Mouse (Mus musculus) liver, postnatal 0 days (tissue): ENCODE measurements around the gene Dcpp2. TPM values are rescaled to one million over a fixed set of nuclear protein-coding genes. Genes with fewer than 3 reads are reported as not detected.
"Not testable (repeated sequence)": the region's sequence is repeated elsewhere in the genome, so short reads cannot be mapped to it uniquely, and the experiment has no call there.

Experiments
- ATAC-seq: fragments of 200-750 bp; cut with Nextera tagmentation; 2 replicates; pipeline ENCODE4 v1.8.0; 2017; ENCODE audit warnings: mild to moderate bottlenecking, moderate library complexity
- DNase-seq: peaks from one replicate; pipeline ENCODE4 v3.0.0-alpha.2; 2016
- H3K27ac ChIP-seq: fragments of 300-500 bp; sonication (generic); 2 replicates; pipeline ENCODE4 v1.5.1; 2014; ENCODE audit warnings: antibody characterized with exemption, moderate library complexity, mild to moderate bottlenecking, low read depth
- H3K27me3 ChIP-seq: fragments of 300-500 bp; sonication (generic); 2 replicates; pipeline ENCODE4 v1.6.1; 2014; ENCODE audit warnings: low read length, control low read depth, mixed read lengths; ENCODE audit not compliant: insufficient read depth
- H3K36me3 ChIP-seq: fragments of 300-500 bp; sonication (generic); replicated peaks from 2 replicates; pipeline ENCODE4 v1.6.1; 2014; ENCODE audit warnings: mild to moderate bottlenecking, control low read depth, low read length, moderate library complexity, mixed read lengths; ENCODE audit not compliant: insufficient read depth
- H3K4me1 ChIP-seq: fragments of 300-500 bp; sonication (generic); 2 replicates; pipeline ENCODE4 v1.6.1; 2014; ENCODE audit warnings: antibody characterized with exemption, mild to moderate bottlenecking, control low read depth; ENCODE audit not compliant: insufficient read depth
- H3K4me2 ChIP-seq: fragments of 300-500 bp; sonication (generic); 2 replicates; pipeline ENCODE4 v1.6.1; 2014; ENCODE audit warnings: low read depth, mild to moderate bottlenecking, low read length, moderate library complexity, mixed read lengths
- H3K4me3 ChIP-seq: fragments of 300-500 bp; sonication (generic); 2 replicates; pipeline ENCODE4 v1.5.1; 2014; ENCODE audit warnings: low read depth, low read length
- H3K9ac ChIP-seq: fragments of 300-500 bp; sonication (generic); replicated peaks from 2 replicates; pipeline ENCODE4 v1.6.1; 2014; ENCODE audit warnings: mild to moderate bottlenecking, moderate library complexity
- H3K9me3 ChIP-seq: fragments of 300-500 bp; sonication (generic); 2 replicates; pipeline ENCODE4 v1.6.1; 2016; ENCODE audit warnings: mild to moderate bottlenecking, control low read depth, low read length, mixed read lengths
- CTCF ChIP-seq: sonication (generic); IDR thresholded peaks from 2 replicates; pipeline ENCODE4 v1.5.1; 2016; ENCODE audit warnings: antibody characterized with exemption, low read depth
- EP300 ChIP-seq: IDR thresholded peaks from 2 replicates; pipeline ENCODE4 v1.6.1; 2016; ENCODE audit warnings: antibody characterized with exemption, low read depth, mild to moderate bottlenecking
- WGBS: fragments of 180-500 bp; shearing (Covaris S2); extraction: QIAGEN DNeasy Blood & Tissue Kit; methylation state at CpG from one replicate; pipeline ENCODE4 v1.1.7; 2014; ENCODE audit not compliant: insufficient replicate concordance; 5-methylcytosine and 5-hydroxymethylcytosine counted together
- polyA plus RNA-seq: library from polyadenylated mRNA; unstranded; fragments of >200 nt; fragmentation: Nextera tagmentation; extraction: Ambion mirVana; gene quantifications from 2 replicates; pipeline ENCODE4 v1.2.1, GENCODE M21; 2015

Gene Dcpp2
- polyA plus RNA-seq, 1 experiment from 2014 or later, result not detected

- H3K27me3 ChIP-seq, result no peaks in the 10 kb centered on the region
- no peak overlapping the region for H3K27ac ChIP-seq
- H3K4me2 ChIP-seq, result no peak overlapping the region
- H3K4me1 ChIP-seq, result no peaks in the 10 kb centered on the region
- H3K4me3 ChIP-seq, result no peak overlapping the region
- 75% methylated on average over 4 of the region's 4 CpGs for WGBS
- TF ChIP-seq CTCF, result no peak
- H3K36me3 ChIP-seq, result no peaks in the 10 kb centered on the region
- DNase-seq (no peak), ATAC-seq (no peak)
- H3K9ac ChIP-seq, result no peak overlapping the region
- no peaks in the 10 kb centered on the region for H3K9me3 ChIP-seq
Observed at GRCm38 (mm10) chr17:23862926-23863325, 17.8 kb upstream of the Dcpp2 start.

- Histone ChIP-seq H3K4me2 (no peak within 1 kb of the TSS), H3K27ac (no peak within 1 kb of the TSS), H3K27me3 (no peaks in the 10 kb centered on the region), H3K36me3 (no peaks in the 10 kb centered on the region), H3K9ac (no peak within 1 kb of the TSS), H3K4me1 (no peaks in the 10 kb centered on the region), H3K9me3 (no peaks in the 10 kb centered on the region), H3K4me3 (no peak within 1 kb of the TSS)
- 87% methylated on average over 15 of the region's 15 CpGs for WGBS
- DNase-seq (no peak), ATAC-seq (no peak)
- no peak for TF ChIP-seq EP300
- no peak for TF ChIP-seq CTCF
Observed at GRCm38 (mm10) chr17:23867756-23868155, 12.9 kb upstream of the Dcpp2 start, which contains the start of gene Prss21. Gene Prss21, plus strand, starts transcription at chr17:23868056.

- Histone ChIP-seq H3K36me3 (no peaks in the 10 kb centered on the region), H3K9ac (no peak overlapping the region), H3K27ac (no peak overlapping the region), H3K4me2 (no peak overlapping the region), H3K4me1 (no peaks in the 10 kb centered on the region), H3K9me3 (no peaks in the 10 kb centered on the region), H3K4me3 (no peak overlapping the region), H3K27me3 (no peaks in the 10 kb centered on the region)
- TF ChIP-seq EP300 (no peak), CTCF (no peak)
- DNase-seq (peak; percentile 49), ATAC-seq (no peak)
- WGBS, result 73% methylated on average over 11 of the region's 11 CpGs
Observed at GRCm38 (mm10) chr17:23868513-23868912, 12.2 kb upstream of the Dcpp2 start.

GRCm38 (mm10) chr17:23873884-23874856 lies 6.5 kb upstream of the Dcpp2 start:
- Histone ChIP-seq H3K36me3 (no peaks in the 10 kb centered on the region), H3K27ac (no peak overlapping the region), H3K9ac (no peak overlapping the region), H3K4me1 (no peaks in the 10 kb centered on the region), H3K9me3 (no peaks in the 10 kb centered on the region), H3K27me3 (no peaks in the 10 kb centered on the region), H3K4me3 (no peak overlapping the region), H3K4me2 (no peak overlapping the region)
- DNase-seq (peak; percentile 51), ATAC-seq (peak; percentile 58; the same call in 1 of the 2 replicates)
- 45% methylated on average over 8 of the region's 8 CpGs for WGBS
- TF ChIP-seq EP300, result no peak
- TF ChIP-seq CTCF, result peak; percentile 84

- Histone ChIP-seq H3K27ac (no peak overlapping the region), H3K4me2 (no peak overlapping the region), H3K36me3 (no peaks in the 10 kb centered on the region), H3K9ac (no peak overlapping the region), H3K27me3 (no peaks in the 10 kb centered on the region), H3K4me3 (no peak overlapping the region), H3K4me1 (no peaks in the 10 kb centered on the region), H3K9me3 (no peaks in the 10 kb centered on the region)
- no peak for TF ChIP-seq EP300
- no peak for TF ChIP-seq CTCF
- DNase-seq, result no peak
- 45% methylated on average over 3 of the region's 3 CpGs for WGBS
- no peak for ATAC-seq
Observed at GRCm38 (mm10) chr17:23876741-23877140, 3.9 kb upstream of the Dcpp2 start.

- Histone ChIP-seq H3K4me2 (no peak overlapping the region), H3K9ac (no peak overlapping the region), H3K9me3 (no peaks in the 10 kb centered on the region), H3K36me3 (no peaks in the 10 kb centered on the region), H3K4me3 (no peak overlapping the region), H3K27ac (no peak overlapping the region), H3K27me3 (no peaks in the 10 kb centered on the region), H3K4me1 (no peaks in the 10 kb centered on the region)
- WGBS, result 88% methylated on average over 2 of the region's 2 CpGs
- TF ChIP-seq EP300 (no peak), CTCF (no peak)
- DNase-seq, result no peak
- no peak for ATAC-seq
Observed at GRCm38 (mm10) chr17:23877166-23877565, 3.5 kb upstream of the Dcpp2 start.

- not testable (repeated sequence) for H3K9me3 ChIP-seq, H3K4me1 ChIP-seq, H3K4me2 ChIP-seq, H3K4me3 ChIP-seq, H3K27me3 ChIP-seq, H3K9ac ChIP-seq, H3K36me3 ChIP-seq, DNase-seq, H3K27ac ChIP-seq, ATAC-seq
- WGBS, result 40% methylated on average over 4 of the region's 4 CpGs
Observed at GRCm38 (mm10) chr17:23917158-23917557, 36.5 kb downstream of the Dcpp2 start, which contains the start of gene Dcpp3. Gene Dcpp3, plus strand, starts transcription at chr17:23917458.
